Mouse (Mus musculus): ENCODE results near the gene Fah. TPM values are rescaled to one million over a fixed set of nuclear protein-coding genes. Genes with fewer than 3 reads are reported as not detected.

Fah gene
- total and polyA plus RNA-seq, 3 experiments = 1.4 to 7.3 (median 2.4) TPM

DNA sequence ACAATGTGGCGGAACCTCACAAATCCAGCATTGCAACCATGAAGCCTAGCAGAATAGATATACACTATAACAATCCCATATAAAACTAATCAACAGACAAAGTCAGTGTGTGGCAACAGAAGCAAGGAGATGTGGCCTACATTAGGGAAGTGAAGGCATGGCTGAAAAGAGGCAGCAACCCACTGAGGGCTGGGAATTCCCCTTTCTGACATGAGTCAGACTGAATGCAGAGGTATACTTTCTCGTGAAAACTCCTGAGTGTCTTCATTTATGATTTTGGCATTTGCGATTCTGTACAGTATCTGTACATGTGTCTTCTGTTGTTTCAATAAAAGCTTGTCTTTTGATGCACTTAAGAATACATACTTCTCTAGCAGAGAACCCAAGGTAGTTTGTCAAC is 15.2 kb downstream of the Fah start:
- DNase-seq (ENCODE audit: low spot score) = no peak
- Histone ChIP-seq H3K36me3 (replicated peaks) (no peaks in the 10 kb centered on the region), H3K27me3 (ENCODE audit: insufficient read depth, low read length) (peaks cover 4% of the 10 kb centered on the region; the same call in 1 of the 2 replicates), H3K4me1 (ENCODE audit: insufficient read depth, low read depth, low read length) (peaks cover 43% of the 10 kb centered on the region), H3K9me3 (replicated peaks) (no peaks in the 10 kb centered on the region), H3K4me3 (ENCODE audit: low read depth, low read length) (no peak overlapping the region)
- no peak for ATAC-seq (ENCODE audit: extremely low read depth, insufficient number of reproducible peaks, low FRiP score, poor library complexity, severe bottlenecking)
- TF ChIP-seq TAL1 (conservative IDR thresholded peaks at IDR 0.05; ENCODE audit: low read depth, low read length) (no peak), CTCF (IDR thresholded peaks at IDR 0.05; ENCODE audit: low read depth, low read length) (no peak), GATA2 (IDR thresholded peaks at IDR 0.05; ENCODE audit: borderline replicate concordance, low read depth, low read length) (no peak), GATA1 (IDR thresholded peaks at IDR 0.05; ENCODE audit: borderline replicate concordance, low read length) (no peak), POLR2AphosphoS5 (IDR thresholded peaks at IDR 0.05; ENCODE audit: insufficient replicate concordance, low read depth, low read length) (no peak)

DNA sequence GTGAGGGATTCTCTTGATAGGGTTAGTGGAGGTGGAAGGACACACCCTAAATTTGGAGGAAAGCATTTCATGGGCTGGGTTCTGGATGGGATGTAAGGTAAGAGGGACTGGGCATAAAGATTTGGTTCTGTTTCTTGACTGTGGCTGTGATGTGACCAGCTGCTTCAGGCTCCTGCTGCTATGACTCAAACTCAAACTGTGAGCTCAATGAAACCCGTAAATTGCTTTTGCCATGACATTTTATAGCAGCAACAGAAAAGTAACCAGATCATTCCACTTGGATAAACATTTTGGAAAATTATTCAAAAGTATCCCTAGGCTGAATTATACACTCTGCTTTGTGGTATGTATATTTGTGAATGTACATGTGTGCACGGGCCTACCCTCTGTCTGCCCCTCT is 15.9 kb downstream of the Fah start:
- Histone ChIP-seq H3K9me3 (replicated peaks) (no peaks in the 10 kb centered on the region), H3K4me3 (ENCODE audit: low read depth, low read length) (no peak overlapping the region), H3K27me3 (ENCODE audit: insufficient read depth, low read length) (peaks cover 4% of the 10 kb centered on the region; the same call in 1 of the 2 replicates), H3K4me1 (ENCODE audit: insufficient read depth, low read depth, low read length) (peaks cover 47% of the 10 kb centered on the region), H3K36me3 (replicated peaks) (no peaks in the 10 kb centered on the region)
- no peak for ATAC-seq (ENCODE audit: extremely low read depth, insufficient number of reproducible peaks, low FRiP score, poor library complexity, severe bottlenecking)
- no peak for TF ChIP-seq POLR2AphosphoS5 (IDR thresholded peaks at IDR 0.05; ENCODE audit: insufficient replicate concordance, low read depth, low read length)
- TF ChIP-seq GATA1 (IDR thresholded peaks at IDR 0.05; ENCODE audit: borderline replicate concordance, low read length) = no peak
- no peak for TF ChIP-seq GATA2 (IDR thresholded peaks at IDR 0.05; ENCODE audit: borderline replicate concordance, low read depth, low read length)
- no peak for TF ChIP-seq TAL1 (conservative IDR thresholded peaks at IDR 0.05; ENCODE audit: low read depth, low read length)
- no peak for TF ChIP-seq CTCF (IDR thresholded peaks at IDR 0.05; ENCODE audit: low read depth, low read length)
- DNase-seq (ENCODE audit: low spot score) = no peak

DNA sequence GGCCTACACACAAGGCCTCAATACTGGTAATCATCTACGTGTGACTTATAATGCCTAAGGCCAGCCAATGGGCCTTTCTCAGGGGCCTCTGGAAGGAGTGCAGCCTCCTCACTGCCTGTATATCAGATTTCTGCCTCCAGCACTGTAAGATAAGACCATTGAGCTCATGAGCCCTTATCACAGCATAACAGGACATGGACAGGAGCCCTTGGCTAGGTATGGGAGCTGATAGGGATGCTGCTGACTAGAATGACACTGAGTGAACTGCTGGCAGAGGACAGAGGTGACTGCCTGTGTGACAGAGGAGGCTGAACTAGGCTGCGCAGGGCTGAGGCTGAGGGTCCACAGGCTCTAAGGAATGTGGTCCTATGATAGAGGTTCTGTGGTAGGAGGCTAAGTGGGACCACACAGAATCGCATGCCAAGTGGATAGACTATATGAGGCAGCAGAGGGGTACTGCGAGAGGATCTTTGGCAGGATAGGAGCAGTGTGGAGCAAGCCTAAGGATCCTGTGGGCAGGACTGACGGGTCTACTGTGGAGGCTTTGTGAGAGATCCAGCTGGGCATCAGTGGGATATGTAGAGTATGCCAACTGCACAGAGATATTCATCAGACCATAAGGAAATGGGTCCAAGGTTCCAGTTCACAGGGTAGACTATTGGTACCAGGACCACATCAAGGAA is 19.3 kb downstream of the Fah start:
- H3K4me3 ChIP-seq (ENCODE audit: low read depth, low read length) = peak overlapping the region; percentile 13; the same call in 1 of the 2 replicates
- DNase-seq (ENCODE audit: low spot score) (peak; percentile 39), ATAC-seq (ENCODE audit: extremely low read depth, insufficient number of reproducible peaks, low FRiP score, poor library complexity, severe bottlenecking) (peak; percentile 99)
- H3K36me3 ChIP-seq (replicated peaks) = no peaks in the 10 kb centered on the region
- TF ChIP-seq TAL1 (conservative IDR thresholded peaks at IDR 0.05; ENCODE audit: low read depth, low read length) = peak; percentile 89
- no peak for TF ChIP-seq POLR2AphosphoS5 (IDR thresholded peaks at IDR 0.05; ENCODE audit: insufficient replicate concordance, low read depth, low read length)
- no peak for TF ChIP-seq GATA1 (IDR thresholded peaks at IDR 0.05; ENCODE audit: borderline replicate concordance, low read length)
- TF ChIP-seq GATA2 (IDR thresholded peaks at IDR 0.05; ENCODE audit: borderline replicate concordance, low read depth, low read length) = 0 out of 2 replicates have a peak, but pooled peaks have one; percentile 56
- TF ChIP-seq CTCF (IDR thresholded peaks at IDR 0.05; ENCODE audit: low read depth, low read length) = no peak
- peaks cover 9% of the 10 kb centered on the region for H3K27me3 ChIP-seq (ENCODE audit: insufficient read depth, low read length)
- peaks cover 38% of the 10 kb centered on the region for H3K4me1 ChIP-seq (ENCODE audit: insufficient read depth, low read depth, low read length)
- H3K9me3 ChIP-seq (replicated peaks) = no peaks in the 10 kb centered on the region

DNA sequence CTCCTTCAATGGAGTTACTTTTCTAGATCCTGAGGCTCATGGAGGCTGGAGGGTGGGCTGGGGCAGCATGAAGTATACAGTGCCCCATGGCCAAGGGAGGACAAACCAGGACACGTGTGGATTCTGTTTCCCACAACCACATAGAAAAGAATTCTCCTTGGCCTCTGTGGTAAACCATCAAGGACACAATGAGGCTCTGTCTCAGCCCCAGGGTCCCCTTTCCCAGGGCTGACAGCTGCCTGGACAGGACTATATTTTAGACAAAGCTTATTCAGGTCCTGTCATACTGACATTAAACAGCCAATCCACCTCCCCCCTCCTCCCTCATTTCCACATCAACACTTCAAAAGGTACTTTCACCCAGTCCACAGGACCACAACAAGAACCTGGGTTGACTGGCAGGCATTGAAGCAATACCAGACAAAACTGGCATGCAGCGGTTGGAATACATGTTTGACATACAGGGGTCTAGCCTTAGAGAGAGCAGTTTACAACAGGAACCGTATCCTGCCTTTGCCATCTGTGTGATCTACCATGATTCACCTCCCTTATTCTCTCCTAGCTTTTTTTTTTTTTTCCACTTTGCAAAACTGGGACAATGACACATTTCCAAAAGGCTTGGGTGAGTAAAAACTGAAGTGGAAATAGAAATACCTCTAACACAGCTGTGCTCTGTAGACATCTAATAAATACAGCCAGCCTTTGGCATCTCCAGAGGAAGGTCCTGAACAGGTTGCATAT is 20.0 kb downstream of the Fah start:
- Histone ChIP-seq H3K9me3 (replicated peaks) (no peaks in the 10 kb centered on the region), H3K4me1 (ENCODE audit: insufficient read depth, low read depth, low read length) (peaks cover 38% of the 10 kb centered on the region), H3K4me3 (ENCODE audit: low read depth, low read length) (no peak overlapping the region), H3K27me3 (ENCODE audit: insufficient read depth, low read length) (peaks cover 9% of the 10 kb centered on the region), H3K36me3 (replicated peaks) (no peaks in the 10 kb centered on the region)
- TF ChIP-seq CTCF (IDR thresholded peaks at IDR 0.05; ENCODE audit: low read depth, low read length) (no peak), TAL1 (conservative IDR thresholded peaks at IDR 0.05; ENCODE audit: low read depth, low read length) (no peak), GATA1 (IDR thresholded peaks at IDR 0.05; ENCODE audit: borderline replicate concordance, low read length) (no peak), GATA2 (IDR thresholded peaks at IDR 0.05; ENCODE audit: borderline replicate concordance, low read depth, low read length) (no peak), POLR2AphosphoS5 (IDR thresholded peaks at IDR 0.05; ENCODE audit: insufficient replicate concordance, low read depth, low read length) (no peak)
- DNase-seq (ENCODE audit: low spot score) (no peak), ATAC-seq (ENCODE audit: extremely low read depth, insufficient number of reproducible peaks, low FRiP score, poor library complexity, severe bottlenecking) (no peak)

DNA sequence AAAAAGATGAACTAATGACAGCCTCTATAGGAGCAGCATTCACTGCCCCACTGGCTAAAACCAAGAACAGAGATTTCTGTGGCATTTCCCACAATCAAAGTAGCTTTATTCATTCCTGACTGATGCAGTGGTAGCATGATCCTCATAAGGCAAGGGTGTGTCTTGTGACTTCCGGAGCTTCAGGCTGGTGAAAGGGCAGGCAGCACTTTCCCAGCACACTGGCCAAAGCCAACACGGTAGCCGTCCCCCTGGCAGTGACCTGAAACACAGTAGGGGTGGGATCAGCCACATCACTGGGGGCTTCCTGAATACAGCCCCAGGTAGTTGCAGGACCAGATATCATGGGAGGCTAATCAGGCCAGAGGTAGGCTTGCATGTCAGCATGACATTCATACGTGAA is 21.4 kb downstream of the Fah start:
- TF ChIP-seq GATA1 (IDR thresholded peaks at IDR 0.05; ENCODE audit: borderline replicate concordance, low read length) (no peak), POLR2AphosphoS5 (IDR thresholded peaks at IDR 0.05; ENCODE audit: insufficient replicate concordance, low read depth, low read length) (no peak)
- ATAC-seq (ENCODE audit: extremely low read depth, insufficient number of reproducible peaks, low FRiP score, poor library complexity, severe bottlenecking) (no peak), DNase-seq (ENCODE audit: low spot score) (no peak)
- no peaks in the 10 kb centered on the region for H3K36me3 ChIP-seq (replicated peaks)
- peaks cover 17% of the 10 kb centered on the region for H3K27me3 ChIP-seq (ENCODE audit: insufficient read depth, low read length)
- peaks cover 34% of the 10 kb centered on the region for H3K4me1 ChIP-seq (ENCODE audit: insufficient read depth, low read depth, low read length)
- H3K4me3 ChIP-seq (ENCODE audit: low read depth, low read length) = no peak overlapping the region
- H3K9me3 ChIP-seq (replicated peaks) = no peaks in the 10 kb centered on the region

DNA sequence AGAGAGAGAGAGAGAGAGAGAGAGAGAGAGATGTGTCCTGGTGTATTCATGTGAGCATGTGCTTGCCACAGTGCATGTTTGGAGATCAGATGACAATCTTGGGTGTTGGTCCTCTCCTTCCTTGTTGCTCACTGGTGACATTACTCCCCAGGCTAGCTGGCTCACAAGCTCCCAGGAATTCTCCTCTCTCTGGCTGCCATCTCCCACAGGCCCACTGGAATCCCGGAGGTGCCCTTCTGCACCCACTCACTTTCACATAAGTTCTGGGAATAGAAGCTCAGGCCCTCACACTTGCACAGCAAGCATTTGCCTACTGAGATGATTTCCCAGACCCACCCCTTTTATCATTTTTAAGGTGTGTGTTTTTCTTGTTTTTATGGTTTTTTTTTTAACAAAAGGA is 26.8 kb downstream of the Fah start:
- H3K27me3 ChIP-seq (ENCODE audit: insufficient read depth, low read length) = peaks cover 37% of the 10 kb centered on the region
- no peaks in the 10 kb centered on the region for H3K36me3 ChIP-seq (replicated peaks)
- DNase-seq (ENCODE audit: low spot score) (no peak), ATAC-seq (ENCODE audit: extremely low read depth, insufficient number of reproducible peaks, low FRiP score, poor library complexity, severe bottlenecking) (no peak)
- TF ChIP-seq GATA2 (IDR thresholded peaks at IDR 0.05; ENCODE audit: borderline replicate concordance, low read depth, low read length) = no peak
- TF ChIP-seq TAL1 (conservative IDR thresholded peaks at IDR 0.05; ENCODE audit: low read depth, low read length) = no peak
- no peak for TF ChIP-seq POLR2AphosphoS5 (IDR thresholded peaks at IDR 0.05; ENCODE audit: insufficient replicate concordance, low read depth, low read length)
- TF ChIP-seq GATA1 (IDR thresholded peaks at IDR 0.05; ENCODE audit: borderline replicate concordance, low read length) = no peak
- no peak for TF ChIP-seq CTCF (IDR thresholded peaks at IDR 0.05; ENCODE audit: low read depth, low read length)
- no peaks in the 10 kb centered on the region for H3K9me3 ChIP-seq (replicated peaks)
- H3K4me1 ChIP-seq (ENCODE audit: insufficient read depth, low read depth, low read length) = no peaks in the 10 kb centered on the region; the same call in 1 of the 2 replicates
- no peak overlapping the region for H3K4me3 ChIP-seq (ENCODE audit: low read depth, low read length)
